9 mouse cellular contexts compared by ENCODE assay signal in genomic region chr6:99864949-99865348, GRCm38 (mm10).
DNase-seq lines count a peak whose midpoint lies in the region; ATAC-seq and TF ChIP-seq lines count a peak whose summit lies in the region.
"Had no signal": no experiment of that assay in that cellular context is flagged by ENCODE, and none has a peak within 500 bp of the region (broad histone marks: within the 10 kb centered on the region; RNA-seq: fewer than 3 reads in every experiment).

No protein-coding gene starts in this region.

- H3K27ac ChIP-seq in embryonic facial prominence, embryonic 14.5 days (replicated peaks; ENCODE audit: low read depth, low read length): no peak overlapping the region
- H3K27ac ChIP-seq in midbrain, postnatal 0 days (ENCODE audit: low read depth, low read length): peak overlapping the region; percentile 44; the same call in 1 of the 2 replicates
- no peak overlapping the region for H3K27ac ChIP-seq in liver, embryonic 12.5 days
- H3K27ac ChIP-seq: liver, embryonic 13.5 days had no signal

- no peak overlapping the region for H3K4me2 ChIP-seq in embryonic facial prominence, embryonic 14.5 days (ENCODE audit: low read depth, low read length)
- H3K4me2 ChIP-seq in midbrain, postnatal 0 days (ENCODE audit: low read depth, low read length, poor library complexity, severe bottlenecking): no peak overlapping the region
- H3K4me2 ChIP-seq in liver, embryonic 12.5 days: no peak overlapping the region
- H3K4me2 ChIP-seq: liver, embryonic 13.5 days had no signal

- DNase-seq in 3T3-L1 (ENCODE audit: low read depth, low spot score): peak; percentile 42
- DNase-seq in embryonic facial prominence, embryonic 14.5 days (ENCODE audit: low spot score): peak; percentile 81
- DNase-seq in kidney, postnatal 4 days: peak; percentile 28 to 54
- DNase-seq in midbrain, postnatal 0 days (ENCODE audit: low spot score): peak; percentile 95
- DNase-seq in adrenal gland, postnatal 36 days: no peak
- DNase-seq: liver, embryonic 13.5 days had no signal

- TF ChIP-seq CTCF in E14TG2a.4 (conservative IDR thresholded peaks at IDR 0.05; ENCODE audit: low read length): peak; percentile 26
- TF ChIP-seq CTCF in midbrain, postnatal 0 days (IDR thresholded peaks at IDR 0.05): peak; percentile 89

- ATAC-seq in embryonic facial prominence, embryonic 14.5 days (ENCODE audit: low read depth): peak; percentile 56; the same call in 1 of the 2 replicates
- peak; percentile 80 for ATAC-seq in midbrain, postnatal 0 days (ENCODE audit: low FRiP score)
- no peak for ATAC-seq in liver, embryonic 12.5 days
- ATAC-seq in erythroblast, adult 5-6 weeks (replicated peaks; ENCODE audit: low FRiP score, poor library complexity, severe bottlenecking): no peak

- WGBS in embryonic facial prominence, embryonic 14.5 days: 53% methylated on average over 3 of the region's 3 CpGs
- WGBS in midbrain, postnatal 0 days: 33% methylated on average over 3 of the region's 3 CpGs
- 49% methylated on average over 3 of the region's 3 CpGs for WGBS in liver, embryonic 12.5 days (ENCODE audit: insufficient replicate concordance)

- H3K9ac ChIP-seq in embryonic facial prominence, embryonic 14.5 days (ENCODE audit: low read depth, low read length): no peak overlapping the region
- 0 out of 2 replicates have a peak overlapping the region, but pooled peaks have one; percentile 1 for H3K9ac ChIP-seq in midbrain, postnatal 0 days (replicated peaks; ENCODE audit: low read length, poor library complexity, severe bottlenecking)
- H3K9ac ChIP-seq in liver, embryonic 12.5 days: no peak overlapping the region
- H3K9ac ChIP-seq: liver, embryonic 13.5 days had no signal

- H3K4me1 ChIP-seq in E14TG2a.4 (replicated peaks; ENCODE audit: low read depth, low read length): no peaks in the 10 kb centered on the region
- H3K4me1 ChIP-seq in embryonic facial prominence, embryonic 14.5 days (ENCODE audit: control insufficient read depth, insufficient read depth, low read length): peaks cover 10% of the 10 kb centered on the region; the same call in 1 of the 2 replicates
- peaks cover 5% of the 10 kb centered on the region; the same call in 1 of the 2 replicates for H3K4me1 ChIP-seq in midbrain, postnatal 0 days (ENCODE audit: insufficient read depth, low read length)
- H3K4me1 ChIP-seq in liver, embryonic 12.5 days: no peaks in the 10 kb centered on the region
- H3K4me1 ChIP-seq: liver, embryonic 13.5 days had no signal

- H3K36me3 ChIP-seq in E14TG2a.4 (ENCODE audit: insufficient read depth, low read length): no peaks in the 10 kb centered on the region
- no peaks in the 10 kb centered on the region for H3K36me3 ChIP-seq in embryonic facial prominence, embryonic 14.5 days (ENCODE audit: control insufficient read depth, insufficient read depth, low read length)
- H3K36me3 ChIP-seq in midbrain, postnatal 0 days (ENCODE audit: insufficient read depth, low read length): no peaks in the 10 kb centered on the region
- no peaks in the 10 kb centered on the region for H3K36me3 ChIP-seq in liver, embryonic 12.5 days
- H3K36me3 ChIP-seq: liver, embryonic 13.5 days had no signal

- no peak overlapping the region for H3K4me3 ChIP-seq in E14TG2a.4 (replicated peaks; ENCODE audit: low read length)
- no peak overlapping the region for H3K4me3 ChIP-seq in embryonic facial prominence, embryonic 14.5 days (ENCODE audit: low read depth, low read length)
- no peak overlapping the region for H3K4me3 ChIP-seq in midbrain, postnatal 0 days (ENCODE audit: low read depth, low read length)
- no peak overlapping the region for H3K4me3 ChIP-seq in liver, embryonic 12.5 days
- H3K4me3 ChIP-seq: liver, embryonic 13.5 days had no signal

- peaks cover 8% of the 10 kb centered on the region; the same call in 1 of the 2 replicates for H3K9me3 ChIP-seq in E14TG2a.4 (ENCODE audit: low read length)
- no peaks in the 10 kb centered on the region for H3K9me3 ChIP-seq in embryonic facial prominence, embryonic 14.5 days (ENCODE audit: control insufficient read depth, low read length)
- H3K9me3 ChIP-seq in midbrain, postnatal 0 days (ENCODE audit: low read length): no peaks in the 10 kb centered on the region
- H3K9me3 ChIP-seq in liver, embryonic 12.5 days (replicated peaks): no peaks in the 10 kb centered on the region
- H3K9me3 ChIP-seq: liver, embryonic 13.5 days had no signal

- H3K27me3 ChIP-seq in E14TG2a.4 (ENCODE audit: insufficient read depth, low read length): no peaks in the 10 kb centered on the region
- no peaks in the 10 kb centered on the region for H3K27me3 ChIP-seq in embryonic facial prominence, embryonic 14.5 days (replicated peaks; ENCODE audit: control insufficient read depth, insufficient read depth, low read length)
- H3K27me3 ChIP-seq in midbrain, postnatal 0 days (ENCODE audit: insufficient read depth, low read length): no peaks in the 10 kb centered on the region
- no peaks in the 10 kb centered on the region for H3K27me3 ChIP-seq in liver, embryonic 12.5 days (replicated peaks)
- H3K27me3 ChIP-seq: liver, embryonic 13.5 days had no signal

Comparison
In these comparisons a context has a peak if more than half of its experiments do, and no peak if none do; other contexts are left out.
1. DNase-seq: peak in 3T3-L1 (single experiment), embryonic facial prominence, embryonic 14.5 days (single experiment), kidney, postnatal 4 days (2 of 2) and midbrain, postnatal 0 days (single experiment); none in adrenal gland, postnatal 36 days (0 of 2).
2. ATAC-seq: peak in embryonic facial prominence, embryonic 14.5 days (single experiment) and midbrain, postnatal 0 days (single experiment); none in liver, embryonic 12.5 days (single experiment) and erythroblast, adult 5-6 weeks (single experiment).